Mouse (Mus musculus) forebrain, postnatal 0 days (tissue): ENCODE data around the gene Gm20696. TPM values are rescaled to one million over a fixed set of nuclear protein-coding genes. Genes with fewer than 3 reads are reported as not detected.
A peak's percentile ranks its signal among the peaks of the same experiment; 100 is the strongest.

Experiments
- ATAC-seq: fragments of 200-750 bp; cut with Nextera tagmentation; 2 replicates; pipeline ENCODE4 v1.8.0; 2017; ENCODE audit warnings: mild to moderate bottlenecking, moderate library complexity
- DNase-seq: peaks from one replicate; pipeline ENCODE4 v3.0.0-alpha.2; 2015
- H3K27ac ChIP-seq: fragments of 300-500 bp; sonication (generic); 2 replicates; pipeline ENCODE4 v1.5.1; 2014; ENCODE audit warnings: low read depth, mild to moderate bottlenecking, antibody characterized with exemption, low read length, moderate library complexity, mixed read lengths
- H3K27me3 ChIP-seq: fragments of 300-500 bp; sonication (generic); 2 replicates; pipeline ENCODE4 v1.6.1; 2014; ENCODE audit warnings: mild to moderate bottlenecking, low read length, mixed read lengths; ENCODE audit not compliant: insufficient read depth
- H3K36me3 ChIP-seq: fragments of 300-500 bp; sonication (generic); 2 replicates; pipeline ENCODE4 v1.6.1; 2014; ENCODE audit warnings: mild to moderate bottlenecking, moderate library complexity; ENCODE audit not compliant: insufficient read depth
- H3K4me1 ChIP-seq: fragments of 300-500 bp; sonication (generic); 2 replicates; pipeline ENCODE4 v1.6.1; 2014; ENCODE audit warnings: antibody characterized with exemption; ENCODE audit not compliant: insufficient read depth
- H3K4me2 ChIP-seq: fragments of 300-500 bp; sonication (generic); 2 replicates; pipeline ENCODE4 v1.6.1; 2014; ENCODE audit warnings: low read depth, mild to moderate bottlenecking, moderate library complexity
- H3K4me3 ChIP-seq: fragments of 300-500 bp; sonication (generic); 2 replicates; pipeline ENCODE4 v1.5.1; 2014; ENCODE audit warnings: low read depth, low read length, mixed read lengths
- H3K9ac ChIP-seq: fragments of 300-500 bp; sonication (generic); 2 replicates; pipeline ENCODE4 v1.6.1; 2014; ENCODE audit warnings: mild to moderate bottlenecking
- H3K9me3 ChIP-seq: fragments of 300-500 bp; sonication (generic); 2 replicates; pipeline ENCODE4 v1.6.1; 2016; ENCODE audit warnings: low read length
- CTCF ChIP-seq: sonication (generic); IDR thresholded peaks from 2 replicates; pipeline ENCODE4 v1.5.1; 2016; ENCODE audit warnings: antibody characterized with exemption, control low read depth, low read depth
- WGBS: fragments of 180-500 bp; shearing (Covaris S2); extraction: QIAGEN DNeasy Blood & Tissue Kit; methylation state at CpG from one replicate; pipeline ENCODE4 v1.1.7; 2014; 5-methylcytosine and 5-hydroxymethylcytosine counted together
- polyA plus RNA-seq: library from polyadenylated mRNA; unstranded; fragments of >200 nt; fragmentation: Nextera tagmentation; extraction: Ambion mirVana; gene quantifications from 2 replicates; pipeline ENCODE4 v1.2.1, GENCODE M21; 2015
- total RNA-seq: library from RNA; depleted of rRNA; stranded (reverse); fragments of >200 nt; gene quantifications from 2 replicates; pipeline ENCODE4 v1.2.3, GENCODE M21; 2014

The Gm20696 gene
- total and polyA plus RNA-seq, 2 experiments from 2014 or later = 2.2 to 2.6 TPM

- no peak for ATAC-seq
- no peak for TF ChIP-seq CTCF
- H3K27ac ChIP-seq = no peak overlapping the region
- H3K27me3 ChIP-seq = no peaks in the 10 kb centered on the region
- WGBS = 81% methylated on average over 6 of the region's 6 CpGs
- H3K4me1 ChIP-seq = no peaks in the 10 kb centered on the region
- H3K4me2 ChIP-seq = no peak overlapping the region
- no peak overlapping the region for H3K9ac ChIP-seq
- no peaks in the 10 kb centered on the region for H3K9me3 ChIP-seq
- H3K36me3 ChIP-seq = no peaks in the 10 kb centered on the region
- DNase-seq = no peak
- no peak overlapping the region for H3K4me3 ChIP-seq
Measured at GRCm38 (mm10) chr6:99274222-99274621, 392.4 kb downstream of the Gm20696 start.

- 85% methylated on average over 5 of the region's 5 CpGs for WGBS
- Histone ChIP-seq H3K4me1 (peaks cover 6% of the 10 kb centered on the region; the same call in 1 of the 2 replicates), H3K27ac (no peak overlapping the region), H3K4me2 (no peak overlapping the region), H3K9ac (no peak overlapping the region), H3K9me3 (no peaks in the 10 kb centered on the region), H3K27me3 (no peaks in the 10 kb centered on the region), H3K4me3 (no peak overlapping the region), H3K36me3 (no peaks in the 10 kb centered on the region)
- ATAC-seq = no peak
- DNase-seq = no peak
- no peak for TF ChIP-seq CTCF
Measured at GRCm38 (mm10) chr6:99273177-99273576, 393.4 kb downstream of the Gm20696 start.

DNA sequence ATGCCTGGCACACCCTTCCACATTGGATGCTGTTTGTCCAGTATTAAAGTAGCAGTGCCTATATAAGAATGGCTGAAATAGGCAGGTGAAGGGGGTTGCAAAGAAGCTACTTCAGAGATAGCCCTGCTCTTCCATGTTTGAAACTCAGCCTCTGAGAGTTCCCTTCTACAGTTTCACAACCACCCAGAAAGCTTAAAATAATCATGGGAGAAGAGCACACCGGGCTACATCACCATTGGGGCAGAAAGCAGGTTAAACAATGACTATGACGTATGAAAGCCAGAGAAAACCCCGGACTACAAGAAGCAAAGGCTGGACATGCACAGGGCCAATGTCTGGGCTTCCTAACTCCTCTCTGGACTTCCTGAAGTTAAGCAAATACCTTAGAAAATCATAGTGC lies 394.4 kb downstream of the Gm20696 start:
- Histone ChIP-seq H3K9ac (no peak overlapping the region), H3K4me1 (peaks cover 9% of the 10 kb centered on the region; the same call in 1 of the 2 replicates), H3K27me3 (no peaks in the 10 kb centered on the region), H3K36me3 (no peaks in the 10 kb centered on the region), H3K4me3 (no peak overlapping the region), H3K4me2 (no peak overlapping the region), H3K9me3 (no peaks in the 10 kb centered on the region), H3K27ac (no peak overlapping the region)
- WGBS = 84% methylated on average over 3 of the region's 3 CpGs
- ATAC-seq = no peak
- no peak for DNase-seq
- no peak for TF ChIP-seq CTCF

DNA sequence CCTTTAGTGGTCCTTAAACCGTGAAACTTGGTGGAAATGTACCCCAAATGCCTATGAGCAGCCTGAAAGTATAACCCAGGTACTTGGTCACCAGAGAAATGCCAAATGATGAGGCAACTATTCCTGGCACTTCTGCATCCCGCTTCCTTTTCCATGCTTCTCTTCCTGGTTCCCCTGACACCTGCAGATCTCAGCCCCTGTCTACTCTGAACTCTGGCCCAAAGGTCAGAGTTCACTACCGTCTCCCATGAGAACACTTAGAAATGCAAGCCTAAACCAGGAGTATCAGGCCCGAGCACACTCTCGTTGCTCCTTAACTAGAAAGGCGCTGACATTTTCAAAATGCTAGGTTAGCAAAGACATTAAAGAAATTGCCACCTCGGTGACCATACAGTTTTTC lies 394.9 kb downstream of the Gm20696 start:
- no peak overlapping the region for H3K27ac ChIP-seq
- no peak overlapping the region for H3K4me2 ChIP-seq
- no peaks in the 10 kb centered on the region for H3K36me3 ChIP-seq
- no peaks in the 10 kb centered on the region for H3K27me3 ChIP-seq
- 88% methylated on average over 7 of the region's 7 CpGs for WGBS
- ATAC-seq (no peak), DNase-seq (no peak)
- no peaks in the 10 kb centered on the region for H3K9me3 ChIP-seq
- no peak overlapping the region for H3K9ac ChIP-seq
- peaks cover 9% of the 10 kb centered on the region; the same call in 1 of the 2 replicates for H3K4me1 ChIP-seq
- no peak overlapping the region for H3K4me3 ChIP-seq
- TF ChIP-seq CTCF = no peak

DNA sequence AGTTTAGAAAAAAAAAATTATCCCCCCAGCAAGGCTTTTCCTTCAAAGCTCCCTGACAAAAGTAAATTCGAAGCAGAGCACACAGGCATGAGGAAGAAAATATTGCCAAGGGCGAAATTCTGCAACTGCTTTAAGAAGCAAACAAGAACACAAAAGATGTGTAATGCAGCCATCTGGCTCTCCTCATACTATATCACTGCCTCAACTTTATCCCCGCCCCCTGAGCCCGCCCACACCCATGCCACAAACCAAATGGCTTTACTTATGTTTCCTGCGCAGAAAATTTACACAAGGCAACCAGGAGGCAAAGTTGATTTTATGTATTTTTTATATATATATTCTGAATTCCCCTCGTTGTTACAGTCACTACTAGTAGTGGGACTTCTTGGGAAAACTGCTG lies 396.7 kb downstream of the Gm20696 start:
- TF ChIP-seq CTCF = no peak
- no peak for DNase-seq
- WGBS = 67% methylated on average over 6 of the region's 6 CpGs

GRCm38 (mm10) chr6:99268171-99269061 lies 398.2 kb downstream of the Gm20696 start:
- H3K4me3 ChIP-seq = no peak overlapping the region
- peak; percentile 16 for DNase-seq
- peak overlapping the region; percentile 45; the same call in 1 of the 2 replicates for H3K27ac ChIP-seq
- 29% methylated on average over 20 of the region's 20 CpGs for WGBS
- peak overlapping the region; percentile 8; the same call in 1 of the 2 replicates for H3K4me2 ChIP-seq
- H3K4me1 ChIP-seq = peaks cover 16% of the 10 kb centered on the region; the same call in 1 of the 2 replicates
- 0 out of 2 replicates have a peak, but pooled peaks have one; percentile 21 for ATAC-seq
- 0 out of 2 replicates have a peak overlapping the region, but pooled peaks have one; percentile 14 for H3K9ac ChIP-seq
- TF ChIP-seq CTCF = no peak
- no peaks in the 10 kb centered on the region for H3K36me3 ChIP-seq
- no peaks in the 10 kb centered on the region for H3K9me3 ChIP-seq
- no peaks in the 10 kb centered on the region for H3K27me3 ChIP-seq

More for the DNA sequence above, 396.7 kb downstream of the Gm20696 start:
- Histone ChIP-seq H3K4me3 (no peak overlapping the region), H3K4me2 (no peak overlapping the region), H3K36me3 (no peaks in the 10 kb centered on the region), H3K27me3 (no peaks in the 10 kb centered on the region), H3K4me1 (peaks cover 16% of the 10 kb centered on the region; the same call in 1 of the 2 replicates), H3K9me3 (no peaks in the 10 kb centered on the region), H3K27ac (no peak overlapping the region), H3K9ac (no peak overlapping the region)
- no peak for ATAC-seq
